11 mouse cellular contexts compared by ENCODE assay signal in genomic region chr1:66550812-66551211, GRCm38 (mm10).
"Had no signal": no experiment of that assay in that cellular context is flagged by ENCODE, and none has a peak within 500 bp of the region (broad histone marks: within the 10 kb centered on the region; RNA-seq: fewer than 3 reads in every experiment).

No protein-coding gene starts in this region.

- H3K9me3 ChIP-seq: limb, embryonic 12.5 days; lung, embryonic 15.5 days; midbrain, embryonic 13.5 days; stomach, embryonic 15.5 days had no signal

- H3K4me2 ChIP-seq: limb, embryonic 12.5 days; lung, embryonic 15.5 days; midbrain, embryonic 13.5 days; stomach, embryonic 15.5 days had no signal

- ATAC-seq: midbrain, embryonic 13.5 days had no signal

- H3K4me1 ChIP-seq: lung, embryonic 15.5 days; midbrain, embryonic 13.5 days; stomach, embryonic 15.5 days had no signal

- H3K27ac ChIP-seq: limb, embryonic 12.5 days; lung, embryonic 15.5 days; midbrain, embryonic 13.5 days; stomach, embryonic 15.5 days had no signal

- DNase-seq: kidney, postnatal 14 days; layer of hippocampus, adult 9-11 months; layer of hippocampus, postnatal 36 days; liver; lung, postnatal 14 days; right cerebral cortex, postnatal 14 days; thymus, postnatal 4 days had no signal

- H3K36me3 ChIP-seq: limb, embryonic 12.5 days; lung, embryonic 15.5 days; midbrain, embryonic 13.5 days; stomach, embryonic 15.5 days had no signal

- H3K4me3 ChIP-seq: limb, embryonic 12.5 days; lung, embryonic 15.5 days; midbrain, embryonic 13.5 days; stomach, embryonic 15.5 days had no signal

- H3K9ac ChIP-seq: limb, embryonic 12.5 days; lung, embryonic 15.5 days; midbrain, embryonic 13.5 days; stomach, embryonic 15.5 days had no signal

- H3K27me3 ChIP-seq: limb, embryonic 12.5 days; lung, embryonic 15.5 days; midbrain, embryonic 13.5 days; stomach, embryonic 15.5 days had no signal
